Mouse (Mus musculus) testis, adult 2 months (tissue): ENCODE measurements at regions not wholly inside any gene's neighbourhood (a gene's known extent, or its start where the extent isn't known, plus 50 kb on each side); places are given as distances from the start of the nearest gene placed in this dataset.

Experiments used
- CTCF ChIP-seq: fragments of 200-500 bp; IDR thresholded peaks from 2 replicates; pipeline ENCODE4 v1.5.1; 2012; ENCODE audit warnings: low read depth, mild to moderate bottlenecking, inconsistent platforms, low read length, moderate library complexity; ENCODE audit not compliant: control insufficient read depth, insufficient read depth, insufficient replicate concordance
- POLR2A ChIP-seq: fragments of 200-500 bp; IDR thresholded peaks from 2 replicates; pipeline ENCODE4 v1.6.1; 2012; ENCODE audit warnings: low read depth, mild to moderate bottlenecking, inconsistent platforms, low read length, moderate library complexity; ENCODE audit not compliant: control insufficient read depth

DNA sequence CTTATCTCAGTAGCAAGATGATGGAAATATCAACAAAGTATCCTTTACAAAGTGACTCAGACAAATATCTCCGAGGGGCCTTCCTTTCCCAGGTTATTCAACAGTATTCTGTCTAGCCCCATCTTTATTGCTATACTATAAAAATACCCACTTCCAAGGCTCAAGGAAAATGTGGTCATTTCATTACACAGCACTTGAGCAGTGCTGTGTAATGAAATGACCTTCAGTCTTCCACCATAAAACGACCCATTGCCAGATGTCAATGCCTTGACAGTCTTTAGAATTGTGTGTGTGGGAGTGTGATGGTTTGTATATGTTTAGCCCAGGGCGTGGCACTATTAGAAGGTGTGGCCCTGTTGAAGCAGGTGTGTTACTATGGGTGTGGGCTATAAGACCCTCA, 124.3 kb upstream of the Teddm2 start:
- TF ChIP-seq CTCF, result no peak
- TF ChIP-seq POLR2A, result no peak
